Mouse (Mus musculus): ENCODE results near the gene Galnt7. TPM values are rescaled to one million over a fixed set of nuclear protein-coding genes. Genes with fewer than 3 reads are reported as not detected.

Galnt7 gene
- total and polyA plus RNA-seq, 2 experiments from 2014 or later = 6.6 to 6.8 TPM

DNA sequence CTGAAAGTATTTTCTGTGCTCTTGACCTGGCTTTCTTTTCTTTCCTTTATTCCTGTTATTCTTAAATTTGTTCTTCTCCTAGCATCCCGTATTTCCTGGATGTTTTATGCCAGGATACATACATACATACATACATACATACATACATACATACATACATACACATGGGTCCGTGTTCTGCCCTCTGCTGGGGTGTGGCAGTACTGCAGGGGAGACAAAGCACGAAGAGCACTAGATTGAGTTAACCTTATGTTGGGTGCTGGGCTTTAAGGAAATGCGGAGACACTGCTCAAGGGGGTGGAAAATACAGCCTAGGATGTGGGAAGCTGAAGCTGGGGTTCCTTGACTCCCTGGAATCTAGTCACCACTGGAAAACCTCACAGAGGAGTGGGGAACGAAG is 149.2 kb downstream of the Galnt7 start:
- 54% methylated on average over 5 of the region's 5 CpGs for WGBS
- Histone ChIP-seq H3K4me1 (ENCODE audit: insufficient read depth, low read length) (no peaks in the 10 kb centered on the region), H3K36me3 (ENCODE audit: insufficient read depth, low read length) (no peaks in the 10 kb centered on the region), H3K27ac (no peak overlapping the region), H3K4me2 (ENCODE audit: low read depth, low read length) (no peak overlapping the region), H3K27me3 (ENCODE audit: insufficient read depth, low read length) (no peaks in the 10 kb centered on the region), H3K9ac (replicated peaks; ENCODE audit: low read length) (no peak overlapping the region), H3K9me3 (ENCODE audit: low read length) (no peaks in the 10 kb centered on the region), H3K4me3 (ENCODE audit: low read length) (no peak overlapping the region)
- peak; percentile 87 for TF ChIP-seq CTCF (IDR thresholded peaks at IDR 0.05; ENCODE audit: low read depth)
- DNase-seq (ENCODE audit: low spot score) = peak; percentile 61
- no peak for ATAC-seq

DNA sequence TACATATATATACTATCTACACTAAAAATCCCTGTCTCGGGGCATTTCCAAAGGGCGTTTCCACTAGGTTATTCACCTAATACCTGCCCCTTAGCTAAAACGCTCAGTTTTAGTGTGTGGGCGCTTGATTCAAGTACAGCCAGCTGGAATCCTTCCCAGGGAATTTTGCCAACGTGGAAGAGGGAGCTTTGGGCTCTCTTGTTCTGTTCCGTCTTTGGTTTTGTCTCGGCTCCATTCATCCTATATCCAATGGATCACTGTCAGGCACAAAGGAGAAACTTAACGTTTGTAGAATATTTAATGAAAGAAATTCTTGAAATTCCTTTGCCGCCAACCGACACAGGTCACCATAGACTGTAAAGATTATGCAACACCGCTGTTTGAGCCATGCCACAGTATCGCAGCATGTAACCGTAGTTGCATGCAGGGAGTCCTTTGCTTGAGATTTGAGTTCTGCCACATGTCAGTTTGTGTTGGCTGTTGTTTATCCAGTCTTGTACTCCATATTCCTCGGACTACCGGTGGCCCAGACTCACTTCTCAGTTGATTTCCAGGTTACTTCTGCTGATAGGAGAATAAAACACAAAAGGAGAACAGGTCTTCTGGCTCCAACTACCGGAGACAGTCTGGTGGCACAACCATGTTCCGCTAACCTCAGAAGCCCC is 153.9 kb downstream of the Galnt7 start:
- DNase-seq (ENCODE audit: low spot score) = peak; percentile 71
- TF ChIP-seq CTCF (IDR thresholded peaks at IDR 0.05; ENCODE audit: low read depth) = peak; percentile 20; the same call in 1 of the 2 replicates
- 27% methylated on average over 17 of the region's 17 CpGs for WGBS
- Histone ChIP-seq H3K4me3 (ENCODE audit: low read length) (peak overlapping the region; percentile 11; the same call in 1 of the 2 replicates), H3K4me1 (ENCODE audit: insufficient read depth, low read length) (no peaks in the 10 kb centered on the region), H3K36me3 (ENCODE audit: insufficient read depth, low read length) (no peaks in the 10 kb centered on the region), H3K27ac (peak overlapping the region; percentile 13; the same call in 1 of the 2 replicates), H3K4me2 (ENCODE audit: low read depth, low read length) (peak overlapping the region; percentile 51), H3K9me3 (ENCODE audit: low read length) (no peaks in the 10 kb centered on the region), H3K9ac (replicated peaks; ENCODE audit: low read length) (no peak overlapping the region), H3K27me3 (ENCODE audit: insufficient read depth, low read length) (no peaks in the 10 kb centered on the region)
- ATAC-seq = peak; percentile 49; the same call in 1 of the 2 replicates

DNA sequence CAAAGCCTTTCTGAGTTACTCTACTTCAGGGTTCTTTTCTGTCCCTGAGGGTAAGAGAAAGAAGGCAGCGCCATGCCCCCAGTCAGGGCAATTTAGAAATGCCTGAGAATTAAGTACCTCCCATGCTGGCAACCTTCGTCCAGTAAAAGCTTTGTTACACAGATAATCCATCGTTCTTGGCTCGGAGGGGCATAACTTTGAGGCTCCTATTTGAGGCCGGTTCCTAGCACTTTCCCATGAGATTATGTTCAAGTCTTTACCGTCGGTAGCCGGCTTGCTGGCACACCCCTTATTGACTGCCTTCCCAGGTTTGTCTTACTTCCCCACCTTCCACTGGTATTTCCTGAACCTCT is 154.4 kb downstream of the Galnt7 start:
- Histone ChIP-seq H3K27me3 (ENCODE audit: insufficient read depth, low read length) (no peaks in the 10 kb centered on the region), H3K27ac (no peak overlapping the region), H3K9me3 (ENCODE audit: low read length) (no peaks in the 10 kb centered on the region), H3K4me1 (ENCODE audit: insufficient read depth, low read length) (no peaks in the 10 kb centered on the region), H3K9ac (replicated peaks; ENCODE audit: low read length) (no peak overlapping the region), H3K36me3 (ENCODE audit: insufficient read depth, low read length) (no peaks in the 10 kb centered on the region), H3K4me2 (ENCODE audit: low read depth, low read length) (peak overlapping the region; percentile 51), H3K4me3 (ENCODE audit: low read length) (peak overlapping the region; percentile 11; the same call in 1 of the 2 replicates)
- 25% methylated on average over 8 of the region's 8 CpGs for WGBS
- TF ChIP-seq CTCF (IDR thresholded peaks at IDR 0.05; ENCODE audit: low read depth) = no peak
- 0 out of 2 replicates have a peak, but pooled peaks have one; percentile 12 for ATAC-seq
- DNase-seq (ENCODE audit: low spot score) = peak; percentile 31

DNA sequence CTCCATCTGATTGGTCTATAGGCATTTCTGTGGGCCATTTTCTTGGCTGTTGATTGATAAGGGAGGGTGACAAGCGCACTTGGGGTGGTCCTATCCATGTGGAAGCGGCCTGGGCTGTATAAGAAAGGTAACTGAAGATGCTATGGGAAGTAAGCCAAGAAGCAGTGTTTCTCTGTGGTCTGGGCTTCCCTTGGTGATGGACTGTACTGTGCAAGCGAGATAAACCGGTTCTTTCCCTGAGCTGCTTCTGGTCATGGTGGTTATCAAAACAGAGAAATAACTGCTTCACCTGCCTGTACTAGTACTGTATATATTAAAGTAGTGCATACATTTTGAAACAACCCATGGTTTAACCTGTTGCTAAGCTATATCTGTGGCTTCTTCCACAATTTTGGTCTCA is 161.0 kb downstream of the Galnt7 start:
- H3K27me3 ChIP-seq (ENCODE audit: insufficient read depth, low read length) = no peaks in the 10 kb centered on the region
- no peak overlapping the region for H3K4me3 ChIP-seq (ENCODE audit: low read length)
- H3K9ac ChIP-seq (replicated peaks; ENCODE audit: low read length) = no peak overlapping the region
- WGBS = 99% methylated on average over 4 of the region's 4 CpGs
- no peaks in the 10 kb centered on the region for H3K4me1 ChIP-seq (ENCODE audit: insufficient read depth, low read length)
- H3K27ac ChIP-seq = no peak overlapping the region
- no peak for TF ChIP-seq CTCF (IDR thresholded peaks at IDR 0.05; ENCODE audit: low read depth)
- no peak overlapping the region for H3K4me2 ChIP-seq (ENCODE audit: low read depth, low read length)
- ATAC-seq (no peak), DNase-seq (ENCODE audit: low spot score) (no peak)
- H3K36me3 ChIP-seq (ENCODE audit: insufficient read depth, low read length) = no peaks in the 10 kb centered on the region
- H3K9me3 ChIP-seq (ENCODE audit: low read length) = no peaks in the 10 kb centered on the region

DNA sequence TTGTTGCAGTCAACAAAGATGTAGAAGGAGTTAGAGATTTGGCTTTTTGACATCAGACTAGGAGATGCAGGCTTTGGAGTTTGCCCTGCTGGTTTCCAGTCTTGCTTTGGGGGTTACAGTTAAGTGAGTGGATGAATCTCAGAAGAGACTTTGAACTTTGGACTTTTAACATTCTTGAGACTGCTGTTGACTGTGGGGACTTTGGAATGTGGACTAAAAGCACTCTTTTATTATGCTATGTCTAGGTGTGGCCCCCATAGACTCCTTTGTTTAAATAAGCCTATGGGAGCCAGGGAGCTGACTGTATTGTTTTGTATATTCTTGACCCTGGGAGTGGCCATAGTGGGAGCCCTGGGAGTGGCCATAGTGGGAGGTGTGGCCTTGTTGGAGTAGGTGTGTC is 162.9 kb downstream of the Galnt7 start:
- Histone ChIP-seq H3K36me3 (ENCODE audit: insufficient read depth, low read length) (no peaks in the 10 kb centered on the region), H3K4me2 (ENCODE audit: low read depth, low read length) (no peak overlapping the region), H3K27ac (no peak overlapping the region), H3K4me3 (ENCODE audit: low read length) (no peak overlapping the region), H3K9ac (replicated peaks; ENCODE audit: low read length) (no peak overlapping the region), H3K27me3 (ENCODE audit: insufficient read depth, low read length) (no peaks in the 10 kb centered on the region), H3K4me1 (ENCODE audit: insufficient read depth, low read length) (peaks cover 2% of the 10 kb centered on the region; the same call in 1 of the 2 replicates), H3K9me3 (ENCODE audit: low read length) (no peaks in the 10 kb centered on the region)
- no peak for DNase-seq (ENCODE audit: low spot score)
- no peak for ATAC-seq
- TF ChIP-seq CTCF (IDR thresholded peaks at IDR 0.05; ENCODE audit: low read depth) = no peak

DNA sequence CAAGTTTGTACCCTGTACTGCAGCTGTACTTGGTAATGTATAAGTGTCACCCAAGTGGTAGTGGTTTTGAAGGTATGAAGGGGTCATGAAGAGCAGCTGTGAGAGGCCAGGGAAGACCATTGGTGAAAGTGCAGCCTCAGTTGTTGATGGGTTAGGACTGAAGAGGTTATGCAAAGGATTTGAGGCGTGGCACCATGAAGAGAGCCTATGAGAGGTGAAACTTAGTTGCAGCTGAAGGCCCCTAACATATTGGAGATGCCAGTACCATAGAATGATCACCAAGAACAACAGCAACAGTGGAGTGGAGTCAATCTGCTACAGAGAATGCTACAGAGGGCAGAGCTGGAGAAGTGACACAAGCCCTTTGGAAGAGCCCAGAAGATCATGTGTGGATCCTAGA is 163.5 kb downstream of the Galnt7 start:
- no peak for ATAC-seq

DNA sequence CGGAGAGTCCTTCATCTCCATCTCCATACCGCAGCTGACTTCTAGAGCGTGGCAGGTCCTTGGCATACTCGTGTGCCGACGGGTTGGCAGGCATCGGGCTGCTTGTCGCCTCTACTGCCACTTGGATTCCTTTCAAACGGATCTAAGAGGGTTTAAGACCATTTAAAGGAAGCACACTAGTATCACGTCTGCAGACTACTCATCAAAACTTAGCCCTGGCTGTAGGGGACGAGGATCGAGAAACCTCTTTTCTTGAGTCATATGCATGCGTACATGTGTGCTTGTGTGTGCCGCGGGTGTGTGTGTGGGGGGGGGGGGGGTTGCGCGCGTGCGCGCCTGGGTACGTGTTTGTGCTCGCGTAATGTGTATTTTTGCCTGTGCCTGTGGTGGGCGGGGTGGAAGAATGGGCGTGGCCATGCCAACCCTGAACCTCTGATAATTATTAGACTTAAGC is 164.5 kb downstream of the Galnt7 start:
- no peak for TF ChIP-seq CTCF (IDR thresholded peaks at IDR 0.05; ENCODE audit: low read depth)
- H3K9ac ChIP-seq (replicated peaks; ENCODE audit: low read length) = peak overlapping the region; percentile 25; the same call in 1 of the 2 replicates
- ATAC-seq (peak; percentile 45), DNase-seq (ENCODE audit: low spot score) (peak; percentile 59)
- peak overlapping the region; percentile 71 for H3K4me2 ChIP-seq (ENCODE audit: low read depth, low read length)
- WGBS = under 1% methylated on average over 25 of the region's 25 CpGs
- no peaks in the 10 kb centered on the region for H3K36me3 ChIP-seq (ENCODE audit: insufficient read depth, low read length)
- H3K27me3 ChIP-seq (ENCODE audit: insufficient read depth, low read length) = no peaks in the 10 kb centered on the region
- H3K27ac ChIP-seq = peak overlapping the region; percentile 37; the same call in 1 of the 2 replicates
- H3K4me1 ChIP-seq (ENCODE audit: insufficient read depth, low read length) = peaks cover 2% of the 10 kb centered on the region; the same call in 1 of the 2 replicates
- H3K4me3 ChIP-seq (ENCODE audit: low read length) = peak overlapping the region; percentile 78
- no peaks in the 10 kb centered on the region for H3K9me3 ChIP-seq (ENCODE audit: low read length)

More for the DNA sequence above, 163.5 kb downstream of the Galnt7 start:
- Histone ChIP-seq H3K9ac (replicated peaks; ENCODE audit: low read length) (no peak overlapping the region), H3K4me1 (ENCODE audit: insufficient read depth, low read length) (peaks cover 2% of the 10 kb centered on the region; the same call in 1 of the 2 replicates), H3K4me3 (ENCODE audit: low read length) (no peak overlapping the region), H3K36me3 (ENCODE audit: insufficient read depth, low read length) (no peaks in the 10 kb centered on the region), H3K27me3 (ENCODE audit: insufficient read depth, low read length) (no peaks in the 10 kb centered on the region), H3K27ac (no peak overlapping the region), H3K9me3 (ENCODE audit: low read length) (no peaks in the 10 kb centered on the region), H3K4me2 (ENCODE audit: low read depth, low read length) (no peak overlapping the region)
- DNase-seq (ENCODE audit: low spot score) = no peak
- no peak for TF ChIP-seq CTCF (IDR thresholded peaks at IDR 0.05; ENCODE audit: low read depth)
- 91% methylated on average over 1 of the region's 1 CpGs for WGBS

Measured in hindbrain, postnatal 0 days (tissue).